Mouse (Mus musculus) thymus, adult 2 months (tissue): Measurements from ENCODE around the gene Btla. TPM values are rescaled to one million over a fixed set of nuclear protein-coding genes. Genes with fewer than 3 reads are reported as not detected.

Experiments
- DNase-seq: peaks from one replicate; pipeline ENCODE4 v3.0.0; 2021
- H3K27ac ChIP-seq: fragments of 200-500 bp; 2 replicates; pipeline ENCODE4 v1.5.1; 2012; ENCODE audit warnings: low read length, control low read depth; ENCODE audit not compliant: control insufficient read depth, insufficient read depth
- H3K27me3 ChIP-seq: fragments of 200-500 bp; 2 replicates; pipeline ENCODE4 v1.6.1; 2012; ENCODE audit warnings: mild to moderate bottlenecking, low read length, moderate library complexity, mixed read lengths; ENCODE audit not compliant: control insufficient read depth, insufficient read depth
- H3K36me3 ChIP-seq: fragments of 200-500 bp; 2 replicates; pipeline ENCODE4 v1.6.1; 2012; ENCODE audit warnings: mild to moderate bottlenecking, low read length, moderate library complexity; ENCODE audit not compliant: control insufficient read depth, insufficient read depth
- H3K4me1 ChIP-seq: fragments of 200-500 bp; replicated peaks from 2 replicates; pipeline ENCODE4 v1.6.1; 2012; ENCODE audit warnings: low read length; ENCODE audit not compliant: control insufficient read depth, insufficient read depth
- H3K4me3 ChIP-seq: fragments of 200-500 bp; 2 replicates; pipeline ENCODE4 v1.5.1; 2012; ENCODE audit warnings: mild to moderate bottlenecking, low read length, control low read depth, moderate library complexity; ENCODE audit not compliant: control insufficient read depth, insufficient read depth
- CTCF ChIP-seq: fragments of 200-500 bp; IDR thresholded peaks from 2 replicates; pipeline ENCODE4 v1.5.1; 2012; ENCODE audit warnings: mild to moderate bottlenecking, control low read depth, low read length, moderate library complexity, borderline replicate concordance; ENCODE audit not compliant: control insufficient read depth, poor library complexity, insufficient read depth; ENCODE audit errors: extremely low read depth
- POLR2A ChIP-seq: fragments of 200-500 bp; IDR thresholded peaks from 2 replicates; pipeline ENCODE4 v1.6.1; 2012; ENCODE audit warnings: mild to moderate bottlenecking, low read length, control low read depth, moderate library complexity; ENCODE audit not compliant: control insufficient read depth, poor library complexity, insufficient read depth; ENCODE audit errors: extremely low read depth
- WGBS: fragments of 180-500 bp; shearing (Covaris S2); methylation state at CpG from one replicate; pipeline ENCODE4 v1.1.7; 2018; 5-methylcytosine and 5-hydroxymethylcytosine counted together
- polyA plus RNA-seq: library from polyadenylated mRNA; depleted of rRNA; stranded (reverse); fragments of >200 nt; gene quantifications from 2 replicates; pipeline ENCODE4 v1.2.3, GENCODE M21; 2012; rRNA removed

The Btla gene
- polyA plus RNA-seq, 1 experiment: 5.0 TPM

GRCm38 (mm10) chr16:45283093-45283492 lies 59.0 kb downstream of the Btla start:
- 41% methylated on average over 1 of the region's 1 CpGs for WGBS
- DNase-seq: peak; percentile 39
- Histone ChIP-seq H3K27ac (no peak overlapping the region), H3K36me3 (no peaks in the 10 kb centered on the region), H3K4me3 (no peak overlapping the region), H3K4me1 (no peaks in the 10 kb centered on the region), H3K27me3 (no peaks in the 10 kb centered on the region)
- TF ChIP-seq CTCF (no peak), POLR2A (no peak)

- Histone ChIP-seq H3K4me3 (no peak overlapping the region), H3K36me3 (no peaks in the 10 kb centered on the region), H3K27ac (no peak overlapping the region), H3K27me3 (no peaks in the 10 kb centered on the region), H3K4me1 (0 out of 2 replicates have a peak, but pooled peaks cover 2% of the 10 kb centered on the region)
- TF ChIP-seq POLR2A (no peak), CTCF (no peak)
- DNase-seq: no peak
- WGBS: 33% methylated on average over 3 of the region's 3 CpGs
Observed at GRCm38 (mm10) chr16:45297806-45298205, 73.7 kb downstream of the Btla start.

Other genes starting within 250 kb of the Btla start
- 5.9 and 11.6 TPM in 2 replicates for gene Ccdc80, start 130.9 kb upstream of the Btla start, polyA plus RNA-seq
- gene Slc35a5, start 65.6 kb upstream of the Btla start, polyA plus RNA-seq: 17.6 and 22.7 TPM in 2 replicates
- 25.8 and 37.7 TPM in 2 replicates for gene Atg3, start 65.5 kb upstream of the Btla start, polyA plus RNA-seq
- gene Cd200, start 184.7 kb downstream of the Btla start, polyA plus RNA-seq: 32.5 and 43.7 TPM in 2 replicates